Mouse (Mus musculus) spleen, adult 2 months (tissue): ENCODE data around the gene Dnah11.

Source experiments
- CTCF ChIP-seq: fragments of 200-500 bp; IDR thresholded peaks from 2 replicates; pipeline ENCODE4 v1.5.1; 2011; ENCODE audit warnings: mild to moderate bottlenecking, inconsistent platforms; ENCODE audit not compliant: insufficient read depth, insufficient read length, insufficient replicate concordance; ENCODE audit errors: extremely low read depth
- POLR2A ChIP-seq: fragments of 200-500 bp; IDR thresholded peaks from 2 replicates; pipeline ENCODE4 v1.6.1; 2011; ENCODE audit warnings: low read depth, low read length, inconsistent platforms

DNA sequence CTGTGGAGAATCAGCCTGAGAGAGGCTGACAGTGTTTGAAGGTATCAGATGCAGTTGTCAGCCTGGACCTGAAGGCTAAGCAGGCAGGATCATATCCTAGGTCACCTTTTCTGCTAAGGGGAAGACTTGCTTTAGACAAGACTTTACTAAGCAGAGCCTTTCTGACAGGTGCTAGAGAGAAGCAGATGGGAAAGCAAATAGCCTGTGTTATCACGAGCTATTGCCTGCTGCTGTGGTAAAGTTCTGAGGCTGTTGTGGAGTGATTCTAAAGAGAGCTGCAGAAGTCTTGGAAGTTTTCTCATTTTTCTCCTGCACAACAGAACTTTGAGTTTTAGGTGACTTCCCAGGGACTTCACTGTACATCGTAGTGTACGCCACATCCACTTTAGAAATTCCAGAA is 185.0 kb downstream of the Dnah11 start:
- TF ChIP-seq CTCF, result no peak
- no peak for TF ChIP-seq POLR2A
